Mouse (Mus musculus) ovary, postnatal 36 days (tissue): Measurements from ENCODE around the gene Dzip3.

Source experiments
- DNase-seq: peaks from one replicate; pipeline ENCODE4 v3.0.0; 2022; ENCODE audit warnings: low spot score, mixed read lengths

Dzip3 gene

GRCm38 (mm10) chr16:48993559-48994342 lies at the start of gene Dzip3, which contains the start of gene Cip2a:
Dzip3 (minus strand) TSS chr16:48994165.
Cip2a (plus strand) TSS chr16:48994185.
- peak; percentile 89 for DNase-seq

GRCm38 (mm10) chr16:49040554-49041221 lies 46.7 kb upstream of the Dzip3 start:
- DNase-seq, result no peak

DNA sequence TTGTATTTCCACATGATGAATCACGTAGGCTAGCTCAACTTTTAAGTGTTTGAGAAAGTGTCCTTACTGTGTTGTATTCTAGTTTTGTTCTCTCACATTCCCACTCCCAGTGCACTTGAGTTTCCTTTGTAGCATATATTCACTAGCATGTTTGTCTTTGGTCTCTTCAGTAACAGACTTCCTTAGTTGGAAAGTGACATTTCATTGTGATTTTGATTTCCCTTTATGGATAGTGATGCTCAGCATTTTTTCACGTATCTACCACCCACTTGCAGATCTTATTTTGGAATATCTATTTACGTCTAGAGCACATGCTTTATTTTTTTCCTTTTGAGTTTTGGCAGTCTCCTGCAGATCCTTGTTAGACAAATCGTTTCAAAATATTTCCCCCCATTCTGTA lies 43.8 kb upstream of the Dzip3 start:
- no peak for DNase-seq

DNA sequence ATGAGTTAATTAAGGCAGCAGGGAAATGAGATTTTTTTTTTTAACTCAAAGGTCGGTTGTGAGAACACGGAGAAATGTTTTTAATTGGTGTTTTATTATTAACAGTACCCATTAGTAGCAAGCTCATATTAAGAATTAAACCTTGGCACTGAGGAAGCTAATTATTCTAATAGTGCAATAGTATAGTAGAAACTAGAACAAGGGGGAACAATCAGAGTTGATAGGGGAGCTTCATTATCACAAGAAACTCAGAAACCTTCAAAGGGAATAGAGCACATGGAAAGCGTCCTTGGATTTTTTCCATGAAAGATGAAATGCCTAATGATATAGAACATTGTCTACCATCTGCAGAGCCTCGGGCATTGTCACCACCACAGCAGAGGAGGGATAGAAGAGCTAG lies 41.9 kb upstream of the Dzip3 start:
- no peak for DNase-seq

- no peak for DNase-seq
Measured at GRCm38 (mm10) chr16:49016620-49017332, 22.8 kb upstream of the Dzip3 start.

DNA sequence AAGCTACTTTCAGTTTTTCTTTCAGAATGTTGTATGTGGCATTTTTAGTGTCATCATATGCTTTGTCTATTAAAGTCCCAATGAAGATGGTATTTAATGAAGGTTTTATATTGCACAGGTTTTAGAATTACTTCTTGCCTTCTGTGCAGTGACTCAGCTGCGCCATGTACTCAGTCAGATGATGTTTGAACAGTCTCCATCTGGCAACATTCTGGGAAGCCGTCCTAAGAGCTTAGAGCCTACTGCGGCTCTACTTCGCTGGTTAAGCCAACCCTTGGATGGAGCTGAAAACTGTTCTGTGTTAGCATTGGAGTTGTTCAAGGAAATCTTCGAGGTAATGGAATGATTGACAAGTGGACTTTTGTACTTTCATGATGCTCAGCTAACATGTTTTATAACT lies 10.2 kb upstream of the Dzip3 start:
- no peak for DNase-seq

GRCm38 (mm10) chr16:48994343-48994693 lies 353 bp upstream of the Dzip3 start:
- DNase-seq, result no peak

DNA sequence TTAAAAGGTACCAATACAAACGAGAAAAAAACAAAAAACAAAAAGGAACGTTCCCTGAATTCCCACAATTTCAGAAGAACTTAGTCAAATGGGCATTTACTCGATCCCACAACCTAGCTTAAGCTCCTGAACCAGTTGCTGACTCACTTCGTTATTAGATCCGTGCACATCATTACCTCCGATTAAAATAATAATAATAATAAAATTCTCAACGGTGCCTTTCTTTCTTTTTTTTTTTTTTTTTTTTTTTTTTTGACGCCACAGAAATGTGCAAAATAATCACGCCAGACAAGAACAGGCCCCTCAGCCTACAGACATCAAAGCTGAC lies 770 bp downstream of the Dzip3 start:
- no peak for DNase-seq

GRCm38 (mm10) chr16:48992437-48993230 lies 1.3 kb downstream of the Dzip3 start:
- DNase-seq, result no peak

- no peak for DNase-seq
Measured at GRCm38 (mm10) chr16:48989700-48990099, 4.3 kb downstream of the Dzip3 start.

- no peak for DNase-seq
Measured at GRCm38 (mm10) chr16:48985034-48985627, 8.8 kb downstream of the Dzip3 start.

DNA sequence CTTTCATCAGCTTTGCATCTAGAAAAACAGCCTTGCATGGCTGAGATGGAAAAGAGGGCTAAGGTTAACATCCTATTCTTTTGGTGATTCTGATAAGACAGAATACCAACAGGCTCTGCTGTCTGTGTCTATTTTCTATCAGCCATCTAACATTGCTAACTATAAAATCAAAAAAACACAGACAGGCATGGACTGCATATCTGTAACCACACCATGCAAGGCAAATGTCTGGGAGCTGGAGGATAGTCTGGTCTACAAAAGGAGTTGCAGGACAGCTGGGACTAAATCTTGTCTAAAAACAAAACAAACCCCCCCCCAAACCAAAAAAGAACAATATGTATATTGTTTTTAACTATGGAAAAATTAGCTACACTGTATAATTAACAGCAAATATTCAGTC lies 14.0 kb downstream of the Dzip3 start:
- no peak for DNase-seq

GRCm38 (mm10) chr16:48973548-48973947 lies 20.4 kb downstream of the Dzip3 start:
- DNase-seq, result no peak

DNA sequence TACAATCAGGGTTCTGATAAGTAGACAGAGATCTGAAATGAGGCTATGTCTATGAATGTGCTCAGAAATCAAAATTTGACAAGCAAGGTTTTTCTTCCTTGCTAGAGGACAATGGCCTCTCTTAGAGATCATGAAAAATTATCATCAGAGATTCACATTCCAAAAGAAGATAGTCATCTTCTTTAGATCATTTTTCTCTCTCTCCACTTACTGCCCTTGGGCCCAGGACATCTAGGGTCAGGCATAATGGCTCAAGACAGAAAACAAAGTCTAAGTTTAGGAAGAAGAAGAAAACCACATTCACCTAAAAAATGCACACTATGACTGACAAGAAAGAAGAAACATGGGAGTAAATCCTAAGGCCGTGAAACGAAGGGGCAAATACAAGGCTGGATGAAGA lies 21.0 kb downstream of the Dzip3 start:
- DNase-seq, result no peak

GRCm38 (mm10) chr16:48941805-48942204 lies 52.2 kb downstream of the Dzip3 start:
- DNase-seq, result no peak

GRCm38 (mm10) chr16:48923724-48924123 lies 70.2 kb downstream of the Dzip3 start:
- DNase-seq, result no peak

GRCm38 (mm10) chr16:48913206-48913605 lies 80.8 kb downstream of the Dzip3 start:
- DNase-seq, result no peak

- no peak for DNase-seq
Measured at GRCm38 (mm10) chr16:48911184-48911583, 82.8 kb downstream of the Dzip3 start.

DNA sequence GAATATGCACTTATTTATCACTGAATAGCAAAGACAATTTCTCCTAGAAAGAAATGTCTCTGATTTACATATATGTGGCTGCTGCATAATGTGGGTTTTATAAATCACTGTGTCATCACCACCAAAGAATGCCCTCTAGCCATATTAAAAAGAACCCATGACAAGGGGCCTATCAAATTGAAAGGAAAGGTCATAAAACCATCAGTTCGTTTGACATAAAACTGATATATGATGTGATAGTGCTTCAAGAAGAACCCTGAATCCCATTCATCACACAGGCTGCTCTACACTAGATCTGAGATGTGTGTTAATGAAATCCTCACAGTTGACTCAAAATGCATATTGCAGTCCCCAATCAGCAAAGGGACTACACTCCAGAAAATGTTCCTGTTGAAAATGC lies 94.1 kb downstream of the Dzip3 start:
- no peak for DNase-seq

GRCm38 (mm10) chr16:48890733-48891132 lies 103.2 kb downstream of the Dzip3 start:
- no peak for DNase-seq
